Mouse (Mus musculus) midbrain, postnatal 0 days (tissue): Measurements from ENCODE around the gene Btrc. TPM values are rescaled to one million over a fixed set of nuclear protein-coding genes. Genes with fewer than 3 reads are reported as not detected.
A peak's percentile ranks its signal among the peaks of the same experiment; 100 is the strongest.

Source experiments
- ATAC-seq: fragments of 200-750 bp; cut with Nextera tagmentation; 2 replicates; pipeline ENCODE4 v1.8.0; 2017; ENCODE audit warnings: moderate number of reproducible peaks, mild to moderate bottlenecking, moderate TSS enrichment, moderate library complexity; ENCODE audit not compliant: low FRiP score
- DNase-seq: peaks from one replicate; pipeline ENCODE4 v3.0.0-alpha.2; 2015; ENCODE audit warnings: low spot score
- H3K27ac ChIP-seq: fragments of 300-500 bp; sonication (generic); 2 replicates; pipeline ENCODE4 v1.5.1; 2014; ENCODE audit warnings: low read depth, mild to moderate bottlenecking, low read length, mixed read lengths
- H3K27me3 ChIP-seq: fragments of 300-500 bp; sonication (generic); 2 replicates; pipeline ENCODE4 v1.6.1; 2014; ENCODE audit warnings: low read length, control low read depth, mixed read lengths; ENCODE audit not compliant: insufficient read depth
- H3K36me3 ChIP-seq: fragments of 300-500 bp; sonication (generic); 2 replicates; pipeline ENCODE4 v1.6.1; 2014; ENCODE audit warnings: low read length, control low read depth, mixed read lengths; ENCODE audit not compliant: insufficient read depth
- H3K4me1 ChIP-seq: fragments of 300-500 bp; sonication (generic); 2 replicates; pipeline ENCODE4 v1.6.1; 2014; ENCODE audit warnings: mild to moderate bottlenecking, control low read depth, antibody characterized with exemption, low read length, mixed read lengths; ENCODE audit not compliant: insufficient read depth
- H3K4me2 ChIP-seq: fragments of 300-500 bp; sonication (generic); 2 replicates; pipeline ENCODE4 v1.6.1; 2014; ENCODE audit warnings: low read depth, mild to moderate bottlenecking, low read length, mixed read lengths; ENCODE audit not compliant: poor library complexity, severe bottlenecking
- H3K4me3 ChIP-seq: fragments of 300-500 bp; sonication (generic); 2 replicates; pipeline ENCODE4 v1.5.1; 2014; ENCODE audit warnings: low read depth, mild to moderate bottlenecking, low read length, moderate library complexity
- H3K9ac ChIP-seq: fragments of 300-500 bp; sonication (generic); replicated peaks from 2 replicates; pipeline ENCODE4 v1.6.1; 2014; ENCODE audit warnings: mild to moderate bottlenecking, low read length, moderate library complexity, mixed read lengths; ENCODE audit not compliant: poor library complexity, severe bottlenecking
- H3K9me3 ChIP-seq: fragments of 300-500 bp; sonication (generic); 2 replicates; pipeline ENCODE4 v1.6.1; 2016; ENCODE audit warnings: low read length, control low read depth
- CTCF ChIP-seq: IDR thresholded peaks from 2 replicates; pipeline ENCODE4 v1.5.1; 2016; ENCODE audit warnings: antibody characterized with exemption, mild to moderate bottlenecking
- WGBS: fragments of 180-500 bp; shearing (Covaris S2); extraction: QIAGEN DNeasy Blood & Tissue Kit; methylation state at CpG from one replicate; pipeline ENCODE4 v1.1.7; 2014; 5-methylcytosine and 5-hydroxymethylcytosine counted together
- polyA plus RNA-seq: library from polyadenylated mRNA; unstranded; fragments of >200 nt; fragmentation: Nextera tagmentation; extraction: Ambion mirVana; gene quantifications from 2 replicates; pipeline ENCODE4 v1.2.1, GENCODE M21; 2015
- total RNA-seq: library from RNA; depleted of rRNA; stranded (reverse); fragments of >200 nt; gene quantifications from 2 replicates; pipeline ENCODE4 v1.2.3, GENCODE M21; 2014; rRNA removed

The Btrc gene
- total RNA-seq (60.1 and 66.6 TPM in 2 replicates), polyA plus RNA-seq (51.4 and 52.8 TPM in 2 replicates)

DNA sequence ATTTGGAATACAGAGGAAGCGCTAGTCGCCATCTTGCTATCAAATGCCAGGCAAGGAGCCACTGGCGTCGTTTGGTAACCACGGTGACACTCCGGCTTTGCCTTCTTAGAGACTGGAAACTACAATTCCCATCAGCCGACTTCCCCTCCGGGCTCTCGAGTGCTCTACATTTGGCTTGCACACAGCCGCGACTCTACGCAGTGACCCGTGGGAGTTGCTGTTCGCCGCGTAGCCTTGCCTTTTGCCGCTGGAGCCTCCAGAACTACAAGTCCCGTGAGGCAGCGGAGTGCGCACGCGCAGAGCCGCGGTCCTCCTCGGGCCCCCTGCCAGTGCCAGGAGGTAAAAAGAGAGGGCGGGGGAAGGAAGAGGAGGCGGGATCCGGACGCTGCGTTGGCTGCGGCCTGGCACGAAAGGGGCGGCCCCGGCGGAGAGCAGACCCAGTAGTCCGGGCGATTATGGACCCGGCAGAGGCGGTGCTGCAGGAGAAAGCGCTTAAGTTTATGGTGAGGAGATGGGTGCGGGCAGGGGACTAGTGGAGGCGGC, at the start of gene Btrc:
Gene Btrc, plus strand, starts transcription at position 351 of the 543 bp plus-strand sequence.
- Histone ChIP-seq H3K27me3 (no peaks in the 10 kb centered on the region), H3K27ac (peak within 1 kb of the TSS; percentile 81), H3K4me3 (peak within 1 kb of the TSS; percentile 52), H3K4me2 (peak within 1 kb of the TSS; percentile 74), H3K36me3 (no peaks in the 10 kb centered on the region), H3K9me3 (no peaks in the 10 kb centered on the region), H3K9ac (peak within 1 kb of the TSS; percentile 65), H3K4me1 (peaks cover 3% of the 10 kb centered on the region; the same call in 1 of the 2 replicates)
- peak; percentile 99 for ATAC-seq
- DNase-seq = peak; percentile 100
- WGBS = under 1% methylated on average over 42 of the region's 42 CpGs
- no peak for TF ChIP-seq CTCF

DNA sequence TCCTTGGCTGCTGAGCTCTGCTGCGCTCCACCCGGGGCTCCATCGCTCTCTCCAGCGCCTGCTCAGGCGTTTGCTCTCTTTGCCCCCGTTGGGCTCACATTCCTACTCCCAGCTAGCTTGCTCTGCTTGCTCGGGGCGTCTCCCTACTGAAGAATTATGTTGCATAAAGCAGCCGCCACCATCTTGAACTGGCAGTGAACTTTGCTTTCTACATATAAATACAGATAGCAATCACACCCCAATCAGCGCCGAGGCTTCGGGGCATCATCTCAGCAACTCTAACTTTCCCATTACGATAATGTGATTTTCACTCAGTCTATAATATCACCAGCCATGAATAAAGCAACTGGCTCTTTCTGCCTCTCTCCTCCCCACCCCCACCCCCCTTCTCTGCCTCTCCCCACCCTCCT, 46.1 kb upstream of the Btrc start:
- H3K4me3 ChIP-seq = no peak overlapping the region
- 30% methylated on average over 13 of the region's 13 CpGs for WGBS
- no peaks in the 10 kb centered on the region for H3K27me3 ChIP-seq
- H3K27ac ChIP-seq = no peak overlapping the region
- no peak overlapping the region for H3K4me2 ChIP-seq
- ATAC-seq (no peak), DNase-seq (no peak)
- no peaks in the 10 kb centered on the region for H3K9me3 ChIP-seq
- no peak for TF ChIP-seq CTCF
- peaks cover 7% of the 10 kb centered on the region; the same call in 1 of the 2 replicates for H3K4me1 ChIP-seq
- no peaks in the 10 kb centered on the region for H3K36me3 ChIP-seq
- no peak overlapping the region for H3K9ac ChIP-seq

DNA sequence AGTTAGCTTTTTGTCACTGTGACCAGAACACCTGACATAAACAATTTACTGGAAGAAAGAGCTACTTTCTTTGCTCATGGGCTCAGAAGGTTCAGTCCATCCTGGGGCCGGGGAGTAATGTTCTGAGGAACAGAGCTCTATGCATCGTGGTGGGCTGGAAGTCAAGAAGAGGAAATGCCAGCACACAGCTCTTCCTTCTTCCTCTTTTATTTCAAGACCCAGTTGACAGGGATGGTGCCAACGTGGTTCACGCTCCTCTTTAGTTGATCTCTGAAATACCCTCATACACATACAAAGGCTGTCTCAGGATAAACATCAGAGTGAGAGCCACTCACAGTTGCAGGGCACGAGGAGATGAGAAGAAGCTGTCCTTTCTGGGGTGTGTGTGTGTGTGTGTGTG, 42.5 kb upstream of the Btrc start:
- TF ChIP-seq CTCF = no peak

DNA sequence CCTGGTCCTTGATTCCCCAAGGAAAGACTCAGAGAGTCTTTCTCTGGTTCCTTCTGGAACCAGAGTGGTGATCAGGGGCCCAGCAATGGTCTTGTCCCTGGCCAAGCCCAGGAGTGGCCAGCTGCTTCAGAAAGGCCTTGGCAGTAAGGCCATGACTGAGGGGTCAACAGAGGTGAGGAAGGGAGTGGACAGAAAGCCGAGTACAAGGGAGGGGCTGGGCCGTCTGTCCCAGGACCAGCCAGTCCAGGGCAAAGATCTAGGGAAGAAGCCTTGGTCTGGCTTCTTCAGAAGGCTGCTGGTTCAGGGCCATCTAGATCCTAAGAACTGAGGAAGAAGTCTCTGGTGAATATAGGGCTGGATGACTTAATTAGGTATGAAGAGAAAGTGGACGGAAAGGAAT, 34.5 kb upstream of the Btrc start:
- Histone ChIP-seq H3K27me3 (no peaks in the 10 kb centered on the region), H3K27ac (no peak overlapping the region), H3K36me3 (no peaks in the 10 kb centered on the region), H3K4me3 (no peak overlapping the region), H3K9ac (no peak overlapping the region), H3K4me1 (0 out of 2 replicates have a peak, but pooled peaks cover 3% of the 10 kb centered on the region), H3K9me3 (no peaks in the 10 kb centered on the region), H3K4me2 (no peak overlapping the region)
- 40% methylated on average over 3 of the region's 3 CpGs for WGBS
- TF ChIP-seq CTCF = no peak
- no peak for ATAC-seq
- DNase-seq = no peak

More for the DNA sequence above, 42.5 kb upstream of the Btrc start:
- no peaks in the 10 kb centered on the region for H3K9me3 ChIP-seq
- H3K27ac ChIP-seq = no peak overlapping the region
- 0 out of 2 replicates have a peak, but pooled peaks cover 3% of the 10 kb centered on the region for H3K4me1 ChIP-seq
- H3K36me3 ChIP-seq = no peaks in the 10 kb centered on the region
- no peaks in the 10 kb centered on the region for H3K27me3 ChIP-seq
- WGBS = 70% methylated on average over 5 of the region's 5 CpGs
- H3K4me3 ChIP-seq = no peak overlapping the region
- no peak overlapping the region for H3K4me2 ChIP-seq
- DNase-seq (no peak), ATAC-seq (no peak)
- H3K9ac ChIP-seq = no peak overlapping the region

DNA sequence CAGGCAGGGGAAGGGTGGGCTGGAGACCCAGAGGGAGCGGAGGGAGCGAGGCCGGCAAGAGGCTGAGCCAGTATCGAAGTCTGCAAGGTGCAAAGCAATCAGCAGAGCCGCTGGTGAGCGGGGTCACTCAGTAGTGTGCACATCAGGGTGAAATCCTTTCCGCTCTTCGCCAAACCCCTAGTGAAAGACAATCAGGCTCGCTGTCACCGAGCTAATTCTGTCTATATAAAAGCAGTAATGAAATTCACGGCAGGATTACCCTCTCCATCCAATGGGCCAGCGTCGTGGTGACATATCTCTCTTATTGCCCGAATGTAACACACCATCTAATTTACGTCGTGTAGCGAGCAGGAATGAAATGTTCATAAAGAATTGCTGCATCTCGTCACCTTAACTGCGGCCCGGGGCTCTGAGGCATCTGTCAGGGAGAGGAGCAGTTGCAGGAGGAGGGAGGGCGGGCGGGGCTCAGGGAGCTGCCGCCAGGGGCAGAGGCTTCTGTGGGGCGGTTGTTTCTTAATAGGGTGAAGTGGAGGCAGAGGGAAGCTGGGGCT, 33.7 kb upstream of the Btrc start:
- Histone ChIP-seq H3K36me3 (no peaks in the 10 kb centered on the region), H3K4me2 (peak overlapping the region; percentile 32), H3K27me3 (no peaks in the 10 kb centered on the region), H3K9ac (no peak overlapping the region), H3K9me3 (no peaks in the 10 kb centered on the region), H3K4me1 (0 out of 2 replicates have a peak, but pooled peaks cover 3% of the 10 kb centered on the region), H3K4me3 (no peak overlapping the region), H3K27ac (no peak overlapping the region)
- no peak for TF ChIP-seq CTCF
- no peak for DNase-seq
- WGBS = 9% methylated on average over 24 of the region's 24 CpGs
- ATAC-seq = no peak

DNA sequence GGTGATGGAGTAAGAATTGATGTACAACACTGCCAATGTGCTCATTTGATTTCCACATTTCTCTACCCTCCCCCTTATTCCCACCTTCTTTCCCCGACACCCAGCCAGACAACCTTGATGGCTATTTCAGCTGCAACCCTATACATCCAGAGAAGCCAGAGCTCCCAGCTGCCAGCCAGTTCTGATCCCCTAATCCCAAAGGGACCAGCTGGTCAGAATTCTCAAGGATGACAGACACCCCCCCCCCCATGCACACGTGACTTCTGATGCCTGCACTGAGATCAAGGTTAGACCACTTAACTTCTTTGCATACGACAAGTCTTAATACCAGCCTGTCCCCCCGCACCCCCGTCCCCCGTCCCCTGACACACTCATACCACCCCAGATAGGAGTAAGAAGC, 26.8 kb upstream of the Btrc start:
- TF ChIP-seq CTCF = no peak
- no peaks in the 10 kb centered on the region for H3K4me1 ChIP-seq
- WGBS = 78% methylated on average over 6 of the region's 6 CpGs
- H3K36me3 ChIP-seq = no peaks in the 10 kb centered on the region
- no peak overlapping the region for H3K4me3 ChIP-seq
- DNase-seq (no peak), ATAC-seq (no peak)
- no peaks in the 10 kb centered on the region for H3K27me3 ChIP-seq
- no peak overlapping the region for H3K4me2 ChIP-seq
- no peaks in the 10 kb centered on the region for H3K9me3 ChIP-seq
- no peak overlapping the region for H3K27ac ChIP-seq
- no peak overlapping the region for H3K9ac ChIP-seq
